In genomic region chr2:178143898-178144297, GRCm38 (mm10) we compare ENCODE assay signal across 21 mouse cellular contexts. TPM values are rescaled to one million over a fixed set of nuclear protein-coding genes. Genes with fewer than 3 reads are reported as not detected.
A peak's percentile ranks its signal among the peaks of the same experiment; 100 is the strongest.
DNase-seq lines count a peak whose midpoint lies in the region; ATAC-seq and TF ChIP-seq lines count a peak whose summit lies in the region.
"Had no signal": no experiment of that assay in that cellular context is flagged by ENCODE, and none has a peak within 500 bp of the region (broad histone marks: within the 10 kb centered on the region; RNA-seq: fewer than 3 reads in every experiment).

No protein-coding gene starts in this region.

- no peaks in the 10 kb centered on the region for H3K27me3 ChIP-seq in forebrain, embryonic 13.5 days
- H3K27me3 ChIP-seq in forebrain, embryonic 10.5 days (ENCODE audit: poor library complexity, severe bottlenecking) = peaks cover 61% of the 10 kb centered on the region
- H3K27me3 ChIP-seq in forebrain, embryonic 14.5 days (replicated peaks; ENCODE audit: control insufficient read depth, insufficient read depth, low read length) = no peaks in the 10 kb centered on the region
- no peaks in the 10 kb centered on the region for H3K27me3 ChIP-seq in hindbrain, embryonic 16.5 days (replicated peaks; ENCODE audit: control insufficient read depth, insufficient read depth, low read length)
- no peaks in the 10 kb centered on the region for H3K27me3 ChIP-seq in midbrain, postnatal 0 days (ENCODE audit: insufficient read depth, low read length)

- DNase-seq in forebrain, embryonic 10.5 days (ENCODE audit: extremely low spot score, low spot score) = no peak
- DNase-seq in forebrain, embryonic 14.5 days (ENCODE audit: low spot score) = no peak
- no peak for DNase-seq in midbrain, postnatal 0 days (ENCODE audit: low spot score)
- no peak for DNase-seq in right cerebral cortex, postnatal 36 days (ENCODE audit: low spot score in 2 of 2)
- DNase-seq in gastrocnemius, adult 2 months = no peak
- DNase-seq: adrenal gland, adult 2 months; cerebellum, adult 11 months; cerebellum, postnatal 36 days; gastrocnemius, postnatal 36 days; heart, postnatal 14 days; lung, postnatal 10 days; thymus, adult 18-20 months had no signal

- peak overlapping the region; percentile 69 for H3K4me3 ChIP-seq in forebrain, embryonic 13.5 days
- no peak overlapping the region for H3K4me3 ChIP-seq in forebrain, embryonic 10.5 days
- peak overlapping the region; percentile 65 for H3K4me3 ChIP-seq in forebrain, embryonic 14.5 days (ENCODE audit: low read depth, low read length)
- H3K4me3 ChIP-seq in hindbrain, embryonic 16.5 days (ENCODE audit: low read length) = peak overlapping the region; percentile 77
- H3K4me3 ChIP-seq in midbrain, postnatal 0 days (ENCODE audit: low read depth, low read length) = peak overlapping the region; percentile 60
- no peak overlapping the region for H3K4me3 ChIP-seq in gastrocnemius, adult 2 months
- H3K4me3 ChIP-seq: embryonic facial prominence, embryonic 10.5 days; intestine, embryonic 15.5 days; kidney, embryonic 15.5 days; liver, embryonic 15.5 days; megakaryocyte, embryonic 14.5 days had no signal

- WGBS in forebrain, embryonic 13.5 days = 69% methylated on average over 1 of the region's 1 CpGs
- 71% methylated on average over 1 of the region's 1 CpGs for WGBS in forebrain, embryonic 10.5 days
- WGBS in forebrain, embryonic 14.5 days = 68% methylated on average over 1 of the region's 1 CpGs
- 52% methylated on average over 1 of the region's 1 CpGs for WGBS in hindbrain, embryonic 16.5 days
- 48% methylated on average over 1 of the region's 1 CpGs for WGBS in midbrain, postnatal 0 days

- peaks cover 30% of the 10 kb centered on the region for H3K4me1 ChIP-seq in forebrain, embryonic 13.5 days
- H3K4me1 ChIP-seq in forebrain, embryonic 10.5 days = peaks cover 27% of the 10 kb centered on the region
- peaks cover 16% of the 10 kb centered on the region; the same call in 1 of the 2 replicates for H3K4me1 ChIP-seq in forebrain, embryonic 14.5 days (ENCODE audit: control insufficient read depth, insufficient read depth, low read length)
- peaks cover 12% of the 10 kb centered on the region for H3K4me1 ChIP-seq in hindbrain, embryonic 16.5 days (ENCODE audit: control insufficient read depth, insufficient read depth, low read depth, low read length)
- H3K4me1 ChIP-seq in midbrain, postnatal 0 days (ENCODE audit: insufficient read depth, low read length) = peaks cover 11% of the 10 kb centered on the region
- H3K4me1 ChIP-seq: liver, embryonic 15.5 days had no signal

- no peak overlapping the region for H3K27ac ChIP-seq in forebrain, embryonic 13.5 days
- no peak overlapping the region for H3K27ac ChIP-seq in forebrain, embryonic 10.5 days
- H3K27ac ChIP-seq in forebrain, embryonic 14.5 days (ENCODE audit: low read depth, low read length) = no peak overlapping the region
- 0 out of 2 replicates have a peak overlapping the region, but pooled peaks have one; percentile 13 for H3K27ac ChIP-seq in hindbrain, embryonic 16.5 days (ENCODE audit: low read depth, low read length)
- H3K27ac ChIP-seq in midbrain, postnatal 0 days (ENCODE audit: low read depth, low read length) = no peak overlapping the region
- no peak overlapping the region for H3K27ac ChIP-seq in gastrocnemius, adult 2 months
- H3K27ac ChIP-seq: embryonic facial prominence, embryonic 10.5 days; intestine, embryonic 15.5 days; kidney, embryonic 15.5 days; liver, embryonic 15.5 days had no signal

- H3K9ac ChIP-seq in forebrain, embryonic 13.5 days = peak overlapping the region; percentile 21; the same call in 1 of the 2 replicates
- H3K9ac ChIP-seq in forebrain, embryonic 14.5 days (ENCODE audit: low read length) = 0 out of 2 replicates have a peak overlapping the region, but pooled peaks have one; percentile 2
- H3K9ac ChIP-seq in hindbrain, embryonic 16.5 days (ENCODE audit: low read depth, low read length) = no peak overlapping the region
- H3K9ac ChIP-seq in midbrain, postnatal 0 days (replicated peaks; ENCODE audit: low read length, poor library complexity, severe bottlenecking) = peak overlapping the region; percentile 89; the same call in 1 of the 2 replicates
- H3K9ac ChIP-seq: intestine, embryonic 15.5 days; kidney, embryonic 15.5 days; liver, embryonic 15.5 days had no signal

- no peak for ATAC-seq in forebrain, embryonic 13.5 days
- no peak for ATAC-seq in forebrain, embryonic 14.5 days
- no peak for ATAC-seq in hindbrain, embryonic 16.5 days
- ATAC-seq in midbrain, postnatal 0 days (ENCODE audit: low FRiP score) = no peak
- no peak for ATAC-seq in granulocyte monocyte progenitor cell, adult 5-6 weeks (replicated peaks; ENCODE audit: poor library complexity, severe bottlenecking)
- ATAC-seq: intestine, embryonic 15.5 days had no signal

- TF ChIP-seq CTCF in midbrain, postnatal 0 days (IDR thresholded peaks at IDR 0.05) = peak; percentile 40
- no peak for TF ChIP-seq CTCF in gastrocnemius, adult 2 months (IDR thresholded peaks at IDR 0.05)

- no peaks in the 10 kb centered on the region for H3K36me3 ChIP-seq in forebrain, embryonic 13.5 days (ENCODE audit: poor library complexity, severe bottlenecking)
- H3K36me3 ChIP-seq in forebrain, embryonic 10.5 days (replicated peaks) = no peaks in the 10 kb centered on the region
- H3K36me3 ChIP-seq in forebrain, embryonic 14.5 days (ENCODE audit: control insufficient read depth, insufficient read depth, low read length) = no peaks in the 10 kb centered on the region
- 0 out of 2 replicates have a peak, but pooled peaks cover 4% of the 10 kb centered on the region for H3K36me3 ChIP-seq in hindbrain, embryonic 16.5 days (ENCODE audit: control insufficient read depth, insufficient read depth, low read length)
- peaks cover 9% of the 10 kb centered on the region; the same call in 1 of the 2 replicates for H3K36me3 ChIP-seq in midbrain, postnatal 0 days (ENCODE audit: insufficient read depth, low read length)
- H3K36me3 ChIP-seq: embryonic facial prominence, embryonic 10.5 days; intestine, embryonic 15.5 days; kidney, embryonic 15.5 days; liver, embryonic 15.5 days had no signal

- peak overlapping the region; percentile 92 for H3K4me2 ChIP-seq in forebrain, embryonic 13.5 days
- H3K4me2 ChIP-seq in forebrain, embryonic 14.5 days (ENCODE audit: low read length) = peak overlapping the region; percentile 84
- peak overlapping the region; percentile 83 for H3K4me2 ChIP-seq in hindbrain, embryonic 16.5 days (ENCODE audit: low read length)
- peak overlapping the region; percentile 94 for H3K4me2 ChIP-seq in midbrain, postnatal 0 days (ENCODE audit: low read depth, low read length, poor library complexity, severe bottlenecking)
- H3K4me2 ChIP-seq: heart, embryonic 11.5 days; intestine, embryonic 15.5 days; kidney, embryonic 15.5 days; liver, embryonic 15.5 days had no signal

- intact Hi-C loops in gastrocnemius, adult 2 months (cut with DNase I) = no loop called here

- no peaks in the 10 kb centered on the region for H3K9me3 ChIP-seq in forebrain, embryonic 13.5 days (replicated peaks)
- H3K9me3 ChIP-seq in forebrain, embryonic 10.5 days = no peaks in the 10 kb centered on the region
- H3K9me3 ChIP-seq in forebrain, embryonic 14.5 days (replicated peaks; ENCODE audit: control insufficient read depth, low read length) = no peaks in the 10 kb centered on the region
- no peaks in the 10 kb centered on the region for H3K9me3 ChIP-seq in hindbrain, embryonic 16.5 days (ENCODE audit: control insufficient read depth, low read length)
- H3K9me3 ChIP-seq in midbrain, postnatal 0 days (ENCODE audit: low read length) = no peaks in the 10 kb centered on the region
- H3K9me3 ChIP-seq: embryonic facial prominence, embryonic 10.5 days; intestine, embryonic 15.5 days; kidney, embryonic 15.5 days; liver, embryonic 15.5 days; megakaryocyte, embryonic 14.5 days had no signal

RNA-seq across cellular contexts. Expression of gene Phactr3, which starts 25.1 kb away (rescaled TPM):
- 27.0 and 29.9 TPM in 2 replicates for polyA plus RNA-seq in forebrain, embryonic 13.5 days (2015; fragmentation: Nextera tagmentation; extraction: Ambion mirVana)
- polyA plus RNA-seq in forebrain, embryonic 10.5 days (2016; fragmentation: Nextera tagmentation; extraction: Ambion mirVana) = 4.2 and 4.9 TPM in 2 replicates
- polyA plus RNA-seq in forebrain, embryonic 14.5 days (2014; fragmentation: Nextera tagmentation; extraction: Ambion mirVana) = 56.4 and 66.7 TPM in 2 replicates
- 55.3 and 69.1 TPM in 2 replicates for polyA plus RNA-seq in hindbrain, embryonic 16.5 days (2015; fragmentation: Nextera tagmentation; extraction: Ambion mirVana)
- 105 and 130 TPM in 2 replicates for total RNA-seq in midbrain, postnatal 0 days (2014; rRNA removed)
- polyA plus RNA-seq in midbrain, postnatal 0 days (2015; fragmentation: Nextera tagmentation; extraction: Ambion mirVana) = 94.2 and 96.5 TPM in 2 replicates
- total RNA-seq in gastrocnemius, adult 2 months (2021) = under 1 TPM in 1 of 2 experiments, not detected in 1; 0.11 TPM
- not detected in 2 replicates for total RNA-seq in granulocyte monocyte progenitor cell, adult 5-6 weeks (2014; fragmentation: Nextera tagmentation)
- total RNA-seq in granulocyte monocyte progenitor cell, adult 5-6 weeks (2017) = not detected in 2 replicates
- total RNA-seq: gastrocnemius, postnatal 36 days had no signal

Comparison
In these comparisons a context has a peak if more than half of its experiments do, and no peak if none do; other contexts are left out.
1. H3K4me3 ChIP-seq: peak in forebrain, embryonic 13.5 days (single experiment), forebrain, embryonic 14.5 days (single experiment), hindbrain, embryonic 16.5 days (single experiment) and midbrain, postnatal 0 days (single experiment); none in forebrain, embryonic 10.5 days (single experiment) and gastrocnemius, adult 2 months (single experiment).
2. Peak in every context shown above with its lines, with median percentiles within 50 percentile points of each other: H3K4me2 ChIP-seq.